In the genomic region with DNA sequence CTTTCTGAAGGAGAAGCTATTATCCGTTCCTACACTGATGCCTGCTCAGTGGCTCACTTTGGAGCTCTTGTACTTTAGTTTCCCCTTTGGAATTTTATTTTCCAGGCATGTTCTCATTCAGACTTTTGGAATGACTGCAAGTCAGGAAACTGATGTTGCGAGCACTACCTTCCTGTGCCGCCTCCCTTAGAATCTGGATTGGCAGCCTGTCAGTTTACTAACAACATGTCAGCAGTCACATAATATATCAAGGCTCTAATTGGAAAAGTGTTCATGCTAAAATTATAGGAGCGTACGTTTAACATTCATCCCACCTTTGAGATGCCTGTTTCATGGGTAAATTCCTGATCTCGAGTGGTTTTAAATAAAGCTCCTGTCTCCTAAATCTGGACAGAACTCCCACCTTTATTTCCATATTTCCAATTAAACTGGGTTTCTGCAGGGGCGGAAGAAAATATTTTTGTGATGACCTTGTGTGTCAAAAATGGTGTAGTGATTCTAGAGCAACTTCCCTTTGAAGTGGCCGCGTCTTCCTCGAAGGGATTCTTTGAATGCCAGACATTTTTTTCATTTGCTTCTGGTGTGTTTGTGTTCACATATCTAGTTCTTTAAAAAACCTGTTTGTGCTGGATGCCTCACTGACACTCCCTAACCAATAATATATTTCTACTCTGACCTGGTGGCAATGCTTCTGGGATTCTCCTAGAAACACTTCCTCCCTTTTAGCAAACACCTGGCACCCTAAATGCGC, we compare ENCODE assay signal across 11 mouse cellular contexts. TPM values are rescaled to one million over a fixed set of nuclear protein-coding genes. Genes with fewer than 3 reads are reported as not detected.
A peak's percentile ranks its signal among the peaks of the same experiment; 100 is the strongest.
DNase-seq lines count a peak whose midpoint lies in the region; ATAC-seq lines count a peak whose summit lies in the region.
"Had no signal": no experiment of that assay in that cellular context is flagged by ENCODE, and none has a peak within 500 bp of the region (broad histone marks: within the 10 kb centered on the region; RNA-seq: fewer than 3 reads in every experiment).

No protein-coding gene starts in this region.

- intact Hi-C loops in heart, postnatal 14 days (cut with DNase I): loop anchor here (5.0 kb wide), 1 partner anchor 40 kb away; no protein-coding TSS in a partner anchor

- H3K9me3 ChIP-seq in heart, embryonic 10.5 days: no peaks in the 10 kb centered on the region
- no peaks in the 10 kb centered on the region for H3K9me3 ChIP-seq in liver, embryonic 11.5 days (ENCODE audit: control insufficient read depth, low read length)

- no peaks in the 10 kb centered on the region for H3K27me3 ChIP-seq in heart, embryonic 10.5 days (ENCODE audit: insufficient read depth, poor library complexity, severe bottlenecking)
- no peaks in the 10 kb centered on the region for H3K27me3 ChIP-seq in liver, embryonic 11.5 days (replicated peaks; ENCODE audit: control insufficient read depth, insufficient read depth, low read length)

- ATAC-seq in liver, embryonic 11.5 days (replicated peaks; ENCODE audit: low FRiP score): no peak

- H3K36me3 ChIP-seq in heart, embryonic 10.5 days: no peaks in the 10 kb centered on the region
- H3K36me3 ChIP-seq in liver, embryonic 11.5 days (ENCODE audit: control insufficient read depth, insufficient read depth, low read length): no peaks in the 10 kb centered on the region

- peaks cover 41% of the 10 kb centered on the region for H3K4me1 ChIP-seq in heart, embryonic 10.5 days
- H3K4me1 ChIP-seq in liver, embryonic 11.5 days (replicated peaks; ENCODE audit: control insufficient read depth, insufficient read depth, low read length): no peaks in the 10 kb centered on the region; the same call in 1 of the 2 replicates

- WGBS in heart, embryonic 10.5 days: 33% methylated on average over 11 of the region's 11 CpGs
- WGBS in liver, embryonic 11.5 days: 51% methylated on average over 11 of the region's 11 CpGs

- DNase-seq in heart, adult 11 months: peak; percentile 93
- DNase-seq in heart, postnatal 14 days: no peak
- peak; percentile 36 for DNase-seq in 3T3-L1 (ENCODE audit: low read depth, low spot score)
- no peak for DNase-seq in heart, embryonic 10.5 days (ENCODE audit: low spot score)
- DNase-seq in liver, embryonic 11.5 days (ENCODE audit: low spot score): no peak
- no peak for DNase-seq in testis, postnatal 14 days (ENCODE audit: low spot score)
- no peak for DNase-seq in frontal cortex, postnatal 14 days (ENCODE audit: low spot score in 2 of 2)
- no peak for DNase-seq in layer of hippocampus, adult 18-20 months (ENCODE audit: low spot score in 2 of 2)
- DNase-seq: gastrocnemius, postnatal 36 days; left cerebral cortex, postnatal 4 days; thymus, postnatal 14 days had no signal

- H3K27ac ChIP-seq in heart, embryonic 10.5 days: peak overlapping the region; percentile 52; the same call in 1 of the 2 replicates
- H3K27ac ChIP-seq in liver, embryonic 11.5 days (ENCODE audit: low read depth, low read length): no peak overlapping the region

- no peak overlapping the region for H3K9ac ChIP-seq in liver, embryonic 11.5 days (ENCODE audit: low read depth, low read length)

- H3K4me2 ChIP-seq in liver, embryonic 11.5 days: peak overlapping the region; percentile 7; the same call in 1 of the 2 replicates

- H3K4me3 ChIP-seq in heart, embryonic 10.5 days: peak overlapping the region; percentile 40
- H3K4me3 ChIP-seq in liver, embryonic 11.5 days (ENCODE audit: low read depth, low read length): no peak overlapping the region

RNA-seq across cellular contexts. Expression of gene Dock4, which starts 26.1 kb away (rescaled TPM):
- 10 to 100 TPM; 16.4 to 17.2 TPM for total RNA-seq in heart, postnatal 14 days (2021)
- polyA plus RNA-seq in heart, embryonic 10.5 days (2016; fragmentation: Nextera tagmentation; extraction: Ambion mirVana): 7.4 and 10.5 TPM in 2 replicates
- 4.4 and 4.9 TPM in 2 replicates for polyA plus RNA-seq in liver, embryonic 11.5 days (2014; fragmentation: Nextera tagmentation; extraction: Ambion mirVana)
- 100 to 1,000 TPM; 202 to 219 TPM for total RNA-seq in layer of hippocampus, adult 18-20 months (2021)

RNA-seq across cellular contexts. Expression of gene Zfp277, which starts 26.1 kb away (rescaled TPM):
- total RNA-seq in heart, postnatal 14 days (2021): 10 to 100 TPM; 11.7 to 12.6 TPM
- polyA plus RNA-seq in heart, embryonic 10.5 days (2016; fragmentation: Nextera tagmentation; extraction: Ambion mirVana): 32.4 and 38.9 TPM in 2 replicates
- 23.4 and 25.7 TPM in 2 replicates for polyA plus RNA-seq in liver, embryonic 11.5 days (2014; fragmentation: Nextera tagmentation; extraction: Ambion mirVana)
- 10 to 100 TPM; 24.0 to 26.2 TPM for total RNA-seq in layer of hippocampus, adult 18-20 months (2021)

Comparison
In these comparisons a context has a peak if more than half of its experiments do, and no peak if none do; other contexts are left out.
1. DNase-seq: peak in heart, adult 11 months (single experiment) and 3T3-L1 (single experiment); none in heart, postnatal 14 days (0 of 2), heart, embryonic 10.5 days (single experiment), liver, embryonic 11.5 days (single experiment), testis, postnatal 14 days (single experiment), frontal cortex, postnatal 14 days (0 of 2) and layer of hippocampus, adult 18-20 months (0 of 2).
2. RNA of gene Dock4, which starts 26.1 kb away (total RNA-seq): 202 to 219 TPM in layer of hippocampus, adult 18-20 months; 16.4 to 17.2 TPM in heart, postnatal 14 days; every median in the first group is over 10 times any median in the second.